Comparison of ENCODE assay signal across 10 mouse cellular contexts in genomic region chr12:100244580-100244979, GRCm38 (mm10). TPM values are rescaled to one million over a fixed set of nuclear protein-coding genes. Genes with fewer than 3 reads are reported as not detected.
DNase-seq lines count a peak whose midpoint lies in the region; ATAC-seq lines count a peak whose summit lies in the region.
"Had no signal": no experiment of that assay in that cellular context is flagged by ENCODE, and none has a peak within 500 bp of the region (broad histone marks: within the 10 kb centered on the region; RNA-seq: fewer than 3 reads in every experiment).

No protein-coding gene starts in this region.

- peak; percentile 49; the same call in 1 of the 2 replicates for ATAC-seq in forebrain, embryonic 12.5 days (ENCODE audit: low FRiP score)

- no peaks in the 10 kb centered on the region for H3K9me3 ChIP-seq in forebrain, embryonic 12.5 days

- H3K9ac ChIP-seq in forebrain, embryonic 12.5 days: peak overlapping the region; percentile 17; the same call in 1 of the 2 replicates
- H3K9ac ChIP-seq: lung, embryonic 14.5 days had no signal

- H3K27me3 ChIP-seq in forebrain, embryonic 12.5 days: no peaks in the 10 kb centered on the region

- H3K27ac ChIP-seq in forebrain, embryonic 12.5 days: peak overlapping the region; percentile 74

- peaks cover 34% of the 10 kb centered on the region for H3K4me1 ChIP-seq in forebrain, embryonic 12.5 days

- 16% methylated on average over 5 of the region's 5 CpGs for WGBS in forebrain, embryonic 12.5 days

- no peak overlapping the region for H3K4me3 ChIP-seq in forebrain, embryonic 12.5 days (replicated peaks)

- no peaks in the 10 kb centered on the region for H3K36me3 ChIP-seq in forebrain, embryonic 12.5 days (replicated peaks)

- no peak overlapping the region for H3K4me2 ChIP-seq in forebrain, embryonic 12.5 days
- H3K4me2 ChIP-seq: lung, embryonic 14.5 days had no signal

- intact Hi-C loops in left cerebral cortex, postnatal 4 days (cut with DNase I): no loop called here

- DNase-seq in right cerebral cortex, adult 18-20 months: peak; percentile 78
- DNase-seq in right cerebral cortex, postnatal 25 days: no peak
- DNase-seq in left cerebral cortex, postnatal 4 days: peak; percentile 33
- peak; percentile 69 for DNase-seq in retina, postnatal 1 day
- no peak for DNase-seq in thymus, adult 18-20 months
- no peak for DNase-seq in spleen, postnatal 14 days (ENCODE audit: low spot score in 2 of 2)
- DNase-seq: kidney, postnatal 25 days; lung, embryonic 14.5 days; thymus, postnatal 14 days had no signal

RNA-seq across cellular contexts. Expression of gene Calm1, which starts 45.3 kb away (rescaled TPM):
- 1,646 and 1,801 TPM in 2 replicates for polyA plus RNA-seq in forebrain, embryonic 12.5 days (2016; fragmentation: Nextera tagmentation; extraction: Ambion mirVana)
- 1,000 to 10,000 TPM; 1,473 to 1,476 TPM for total RNA-seq in left cerebral cortex, postnatal 4 days (2021)

Comparison
In these comparisons a context has a peak if more than half of its experiments do, and no peak if none do; other contexts are left out.
1. DNase-seq: peak in right cerebral cortex, adult 18-20 months (single experiment), left cerebral cortex, postnatal 4 days (single experiment) and retina, postnatal 1 day (single experiment); none in right cerebral cortex, postnatal 25 days (single experiment), thymus, adult 18-20 months (0 of 2) and spleen, postnatal 14 days (0 of 2).